Mouse (Mus musculus): ENCODE measurements around the gene Abcb1b. TPM values are rescaled to one million over a fixed set of nuclear protein-coding genes. Genes with fewer than 3 reads are reported as not detected.

The Abcb1b gene
- 4.4 and 5.0 TPM in 2 replicates for polyA plus RNA-seq (2012)

DNA sequence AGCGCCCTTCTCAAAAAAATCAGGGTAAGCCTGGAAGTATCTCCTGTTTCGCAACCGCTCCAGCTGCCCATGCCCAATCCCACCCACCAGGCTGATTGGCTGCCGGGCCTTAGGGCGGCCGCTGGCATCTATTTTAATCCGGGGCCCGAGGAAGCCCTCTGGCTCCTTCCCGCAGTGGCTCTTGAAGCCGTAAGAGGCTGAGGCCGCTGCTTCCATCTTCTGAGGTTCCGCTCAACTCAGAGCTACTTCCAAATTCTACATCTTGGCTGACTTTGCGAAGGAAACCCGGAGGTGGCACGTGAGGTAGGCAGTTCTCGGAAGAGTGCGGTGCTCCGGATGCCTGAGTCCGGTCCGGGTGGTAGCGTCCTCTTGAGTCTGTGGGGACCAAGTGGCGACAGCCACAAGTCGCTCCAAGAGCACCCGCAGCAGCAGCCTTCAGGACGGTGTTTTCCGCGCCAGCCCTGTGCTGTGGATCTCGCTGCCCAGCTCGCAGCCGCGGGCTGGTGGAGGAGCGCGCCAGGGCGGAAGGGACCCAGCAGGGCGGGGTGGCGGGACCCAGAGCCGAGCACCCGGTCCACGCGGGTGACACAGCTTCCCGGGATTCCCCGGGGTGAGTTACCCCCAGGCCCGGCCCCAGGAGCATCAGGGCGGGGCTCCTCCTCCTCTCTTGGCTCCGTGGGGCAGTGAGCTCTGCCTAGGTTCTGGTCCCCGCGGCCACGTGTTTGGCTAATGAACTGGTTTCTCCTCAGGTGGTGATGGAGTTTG lies at the start of gene Abcb1b:
Gene Abcb1b (plus strand): TSS at position 161 of the 765 bp plus-strand sequence.

DNA sequence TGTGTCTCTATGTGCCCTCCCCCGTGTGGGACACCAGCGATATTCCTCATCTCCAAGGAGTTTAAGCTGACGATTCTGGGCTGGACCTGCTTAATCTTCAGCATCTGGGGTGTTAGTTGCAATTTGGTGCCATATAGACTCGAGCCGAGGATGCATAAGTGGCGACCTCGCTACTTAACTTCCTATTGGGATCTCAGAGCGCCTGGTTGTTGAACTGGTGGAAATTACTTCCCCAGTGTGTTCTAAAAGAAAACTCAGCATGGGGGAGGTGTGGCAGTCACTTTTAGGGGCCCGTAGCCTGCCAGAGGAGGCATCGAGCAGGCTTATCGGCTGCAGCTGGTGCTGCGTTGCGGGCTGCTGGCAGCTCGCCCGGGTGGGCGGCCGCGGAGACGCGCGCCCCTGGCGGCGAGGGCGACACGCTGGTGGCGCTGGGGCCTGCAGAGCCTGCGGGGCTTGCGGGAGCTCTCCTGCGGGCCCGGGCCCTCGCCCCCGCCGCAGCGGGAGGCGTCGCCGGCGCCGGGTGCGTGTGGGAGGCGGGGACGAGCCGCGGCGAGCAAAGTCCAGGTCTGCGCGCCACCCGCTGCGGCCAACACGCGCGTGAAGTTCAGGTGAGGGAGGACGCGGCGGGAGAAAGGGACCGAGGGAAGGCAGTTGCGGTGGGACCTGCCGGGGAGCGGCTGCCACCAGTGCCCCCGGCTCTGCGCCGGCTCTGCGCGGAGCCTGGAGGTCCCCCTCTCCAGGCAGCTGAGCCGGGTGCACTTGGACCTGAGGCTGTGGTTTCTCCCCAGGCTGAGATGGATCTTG lies 95.6 kb downstream of the Abcb1b start, which contains the start of gene Abcb4:
Gene Abcb4 (plus strand): TSS at position 418 of the 804 bp plus-strand sequence.

Other genes starting within 250 kb of the Abcb1b start
- gene Rundc3b, start 175.2 kb upstream of the Abcb1b start, polyA plus RNA-seq (2012) = 0.36 and 0.61 TPM in 2 replicates
- 0.05 and 0.10 TPM in 2 replicates for gene Abcb1a, start 138.1 kb upstream of the Abcb1b start, polyA plus RNA-seq (2012)
- 24.8 and 28.9 TPM in 2 replicates for gene Abcb4, start 95.6 kb downstream of the Abcb1b start, polyA plus RNA-seq (2012)
- 1.1 and 1.5 TPM in 2 replicates for gene Crot, start 199.2 kb downstream of the Abcb1b start, polyA plus RNA-seq (2012)